Mouse (Mus musculus): ENCODE measurements around the gene H2-Ab1. TPM values are rescaled to one million over a fixed set of nuclear protein-coding genes. Genes with fewer than 3 reads are reported as not detected.

The H2-Ab1 gene
- polyA plus RNA-seq, 1 experiment from 2014 or later: 4.7 TPM

- Histone ChIP-seq H3K36me3 (no peaks in the 10 kb centered on the region), H3K27me3 (ENCODE audit: insufficient read depth, poor library complexity, severe bottlenecking) (peaks cover 10% of the 10 kb centered on the region), H3K27ac (no peak overlapping the region), H3K4me1 (replicated peaks) (peaks cover 3% of the 10 kb centered on the region; the same call in 1 of the 2 replicates), H3K9me3 (no peaks in the 10 kb centered on the region), H3K4me3 (no peak overlapping the region)
- DNase-seq (ENCODE audit: low spot score): no peak
- WGBS: 84% methylated on average over 4 of the region's 4 CpGs
Observed at GRCm38 (mm10) chr17:34292570-34292969, 35.1 kb downstream of the H2-Ab1 start.

GRCm38 (mm10) chr17:34293533-34293932, 36.0 kb downstream of the H2-Ab1 start:
- H3K9me3 ChIP-seq: no peaks in the 10 kb centered on the region
- WGBS: 58% methylated on average over 2 of the region's 2 CpGs
- H3K36me3 ChIP-seq: no peaks in the 10 kb centered on the region

GRCm38 (mm10) chr17:34294249-34294648, 36.8 kb downstream of the H2-Ab1 start:
- 77% methylated on average over 4 of the region's 4 CpGs for WGBS
- Histone ChIP-seq H3K4me3 (no peak overlapping the region), H3K4me1 (replicated peaks) (peaks cover 3% of the 10 kb centered on the region; the same call in 1 of the 2 replicates), H3K36me3 (no peaks in the 10 kb centered on the region), H3K27me3 (ENCODE audit: insufficient read depth, poor library complexity, severe bottlenecking) (peaks cover 10% of the 10 kb centered on the region), H3K27ac (no peak overlapping the region), H3K9me3 (no peaks in the 10 kb centered on the region)
- no peak for DNase-seq (ENCODE audit: low spot score)

More at GRCm38 (mm10) chr17:34293533-34293932, 36.0 kb downstream of the H2-Ab1 start:
- H3K4me3 ChIP-seq: no peak overlapping the region
- H3K27me3 ChIP-seq (ENCODE audit: insufficient read depth, poor library complexity, severe bottlenecking): peaks cover 10% of the 10 kb centered on the region
- no peak overlapping the region for H3K27ac ChIP-seq
- DNase-seq (ENCODE audit: low spot score): no peak
- H3K4me1 ChIP-seq (replicated peaks): peaks cover 3% of the 10 kb centered on the region; the same call in 1 of the 2 replicates

GRCm38 (mm10) chr17:34295307-34295706, 37.8 kb downstream of the H2-Ab1 start:
- Histone ChIP-seq H3K4me1 (replicated peaks) (peaks cover 3% of the 10 kb centered on the region; the same call in 1 of the 2 replicates), H3K27ac (no peak overlapping the region), H3K27me3 (ENCODE audit: insufficient read depth, poor library complexity, severe bottlenecking) (peaks cover 10% of the 10 kb centered on the region), H3K9me3 (no peaks in the 10 kb centered on the region), H3K4me3 (no peak overlapping the region), H3K36me3 (no peaks in the 10 kb centered on the region)
- no peak for DNase-seq (ENCODE audit: low spot score)

GRCm38 (mm10) chr17:34295891-34296794, 38.7 kb downstream of the H2-Ab1 start:
- H3K4me3 ChIP-seq: peak overlapping the region; percentile 47
- no peak overlapping the region for H3K27ac ChIP-seq
- H3K4me1 ChIP-seq (replicated peaks): peaks cover 3% of the 10 kb centered on the region; the same call in 1 of the 2 replicates
- peaks cover 10% of the 10 kb centered on the region for H3K27me3 ChIP-seq (ENCODE audit: insufficient read depth, poor library complexity, severe bottlenecking)
- no peaks in the 10 kb centered on the region for H3K36me3 ChIP-seq
- peak; percentile 35 for DNase-seq (ENCODE audit: low spot score)
- 23% methylated on average over 23 of the region's 23 CpGs for WGBS
- no peaks in the 10 kb centered on the region for H3K9me3 ChIP-seq

- Histone ChIP-seq H3K27me3 (ENCODE audit: insufficient read depth, poor library complexity, severe bottlenecking) (peaks cover 7% of the 10 kb centered on the region; the same call in 1 of the 2 replicates), H3K27ac (no peak overlapping the region), H3K9me3 (no peaks in the 10 kb centered on the region), H3K36me3 (no peaks in the 10 kb centered on the region), H3K4me1 (replicated peaks) (peaks cover 3% of the 10 kb centered on the region; the same call in 1 of the 2 replicates), H3K4me3 (no peak overlapping the region)
- 64% methylated on average over 3 of the region's 3 CpGs for WGBS
- no peak for DNase-seq (ENCODE audit: low spot score)
Observed at GRCm38 (mm10) chr17:34299356-34299755, 41.9 kb downstream of the H2-Ab1 start.

GRCm38 (mm10) chr17:34300071-34300470, 42.6 kb downstream of the H2-Ab1 start:
- H3K27ac ChIP-seq: no peak overlapping the region
- peaks cover 7% of the 10 kb centered on the region; the same call in 1 of the 2 replicates for H3K27me3 ChIP-seq (ENCODE audit: insufficient read depth, poor library complexity, severe bottlenecking)
- H3K4me1 ChIP-seq (replicated peaks): peaks cover 3% of the 10 kb centered on the region; the same call in 1 of the 2 replicates
- no peaks in the 10 kb centered on the region for H3K36me3 ChIP-seq
- H3K4me3 ChIP-seq: no peak overlapping the region
- 88% methylated on average over 8 of the region's 8 CpGs for WGBS
- DNase-seq (ENCODE audit: low spot score): no peak
- no peaks in the 10 kb centered on the region for H3K9me3 ChIP-seq

- 78% methylated on average over 23 of the region's 23 CpGs for WGBS
- H3K27me3 ChIP-seq (ENCODE audit: insufficient read depth, poor library complexity, severe bottlenecking): peaks cover 7% of the 10 kb centered on the region; the same call in 1 of the 2 replicates
- H3K27ac ChIP-seq: no peak overlapping the region
- H3K36me3 ChIP-seq: no peaks in the 10 kb centered on the region
- DNase-seq (ENCODE audit: low spot score): no peak
- H3K4me3 ChIP-seq: no peak overlapping the region
- no peaks in the 10 kb centered on the region for H3K9me3 ChIP-seq
- peaks cover 1% of the 10 kb centered on the region; the same call in 1 of the 2 replicates for H3K4me1 ChIP-seq (replicated peaks)
Observed at GRCm38 (mm10) chr17:34300691-34301566, 43.4 kb downstream of the H2-Ab1 start.

- peaks cover 5% of the 10 kb centered on the region; the same call in 1 of the 2 replicates for H3K27me3 ChIP-seq (ENCODE audit: insufficient read depth, poor library complexity, severe bottlenecking)
- DNase-seq (ENCODE audit: low spot score): no peak
- 89% methylated on average over 4 of the region's 4 CpGs for WGBS
- no peaks in the 10 kb centered on the region for H3K4me1 ChIP-seq (replicated peaks)
- H3K36me3 ChIP-seq: no peaks in the 10 kb centered on the region
- no peaks in the 10 kb centered on the region for H3K9me3 ChIP-seq
- no peak overlapping the region for H3K27ac ChIP-seq
- no peak overlapping the region for H3K4me3 ChIP-seq
Observed at GRCm38 (mm10) chr17:34301670-34302190, 44.2 kb downstream of the H2-Ab1 start.

GRCm38 (mm10) chr17:34303789-34304188, 46.3 kb downstream of the H2-Ab1 start:
- Histone ChIP-seq H3K4me1 (replicated peaks) (no peaks in the 10 kb centered on the region), H3K36me3 (no peaks in the 10 kb centered on the region), H3K4me3 (no peak overlapping the region), H3K27ac (no peak overlapping the region), H3K27me3 (ENCODE audit: insufficient read depth, poor library complexity, severe bottlenecking) (peaks cover 5% of the 10 kb centered on the region; the same call in 1 of the 2 replicates), H3K9me3 (no peaks in the 10 kb centered on the region)
- no peak for DNase-seq (ENCODE audit: low spot score)
- WGBS: 86% methylated on average over 2 of the region's 2 CpGs

- no peak overlapping the region for H3K4me3 ChIP-seq
- no peaks in the 10 kb centered on the region for H3K36me3 ChIP-seq
- peaks cover 5% of the 10 kb centered on the region for H3K4me1 ChIP-seq (replicated peaks)
- H3K9me3 ChIP-seq: no peaks in the 10 kb centered on the region
- H3K27me3 ChIP-seq (ENCODE audit: insufficient read depth, poor library complexity, severe bottlenecking): peaks cover 5% of the 10 kb centered on the region; the same call in 1 of the 2 replicates
- WGBS: 26% methylated on average over 4 of the region's 4 CpGs
- DNase-seq (ENCODE audit: low spot score): peak; percentile 26
- H3K27ac ChIP-seq: no peak overlapping the region
Observed at GRCm38 (mm10) chr17:34304751-34305150, 47.3 kb downstream of the H2-Ab1 start.

- Histone ChIP-seq H3K4me3 (no peak within 1 kb of the TSS), H3K27ac (no peak within 1 kb of the TSS), H3K9me3 (no peaks in the 10 kb centered on the region), H3K4me1 (replicated peaks) (peaks cover 5% of the 10 kb centered on the region), H3K36me3 (no peaks in the 10 kb centered on the region), H3K27me3 (ENCODE audit: insufficient read depth, poor library complexity, severe bottlenecking) (peaks cover 5% of the 10 kb centered on the region; the same call in 1 of the 2 replicates)
- DNase-seq (ENCODE audit: low spot score): peak; percentile 71
Observed at GRCm38 (mm10) chr17:34305380-34306030, 48.0 kb downstream of the H2-Ab1 start, which contains the start of gene H2-Eb1. H2-Eb1 (plus strand) TSS chr17:34305867.

All from hindbrain, embryonic 10.5 days (tissue).